Mouse (Mus musculus): ENCODE results near the gene Nup43. TPM values are rescaled to one million over a fixed set of nuclear protein-coding genes. Genes with fewer than 3 reads are reported as not detected.
"Not testable (repeated sequence)": the region's sequence is repeated elsewhere in the genome, so short reads cannot be mapped to it uniquely, and the experiment has no call there.

The Nup43 gene
- polyA plus RNA-seq (2015; fragmentation: Nextera tagmentation; extraction: Ambion mirVana), result 31.1 and 32.0 TPM in 2 replicates

GRCm38 (mm10) chr10:7667342-7667802 lies at the start of gene Nup43:
Gene Nup43 (plus strand): TSS chr10:7667503.
- peaks cover 18% of the 10 kb centered on the region for H3K4me1 ChIP-seq (replicated peaks)
- WGBS, result under 1% methylated on average over 24 of the region's 24 CpGs

GRCm38 (mm10) chr10:7617556-7617955 lies 49.7 kb upstream of the Nup43 start:
- not testable (repeated sequence) for H3K9ac ChIP-seq; ATAC-seq (ENCODE audit: low FRiP score, low read depth); H3K27me3 ChIP-seq; H3K4me2 ChIP-seq; H3K4me1 ChIP-seq (replicated peaks); H3K27ac ChIP-seq (replicated peaks); H3K4me3 ChIP-seq; H3K9me3 ChIP-seq
- H3K36me3 ChIP-seq, result peaks cover 16% of the 10 kb centered on the region
- WGBS, result 35% methylated on average over 3 of the region's 3 CpGs

More at GRCm38 (mm10) chr10:7667342-7667802, at the start of gene Nup43:
- Histone ChIP-seq H3K4me3 (peak within 1 kb of the TSS; percentile 62), H3K9ac (peak within 1 kb of the TSS; percentile 50), H3K9me3 (no peaks in the 10 kb centered on the region), H3K4me2 (peak within 1 kb of the TSS; percentile 59), H3K36me3 (peaks cover 12% of the 10 kb centered on the region; the same call in 1 of the 2 replicates), H3K27me3 (no peaks in the 10 kb centered on the region), H3K27ac (replicated peaks) (peak within 1 kb of the TSS; percentile 71)
- ATAC-seq (ENCODE audit: low FRiP score, low read depth), result peak; percentile 89

- H3K9me3 ChIP-seq, result peaks cover 2% of the 10 kb centered on the region; the same call in 1 of the 2 replicates
- H3K4me2 ChIP-seq, result no peak overlapping the region
- H3K36me3 ChIP-seq, result peaks cover 27% of the 10 kb centered on the region
- H3K4me3 ChIP-seq, result no peak overlapping the region
- 0 out of 2 replicates have a peak, but pooled peaks have one; percentile 48 for ATAC-seq (ENCODE audit: low FRiP score, low read depth)
- no peak overlapping the region for H3K27ac ChIP-seq (replicated peaks)
- no peak overlapping the region for H3K9ac ChIP-seq
- WGBS, result 81% methylated on average over 5 of the region's 5 CpGs
- H3K4me1 ChIP-seq (replicated peaks), result no peaks in the 10 kb centered on the region
- no peaks in the 10 kb centered on the region for H3K27me3 ChIP-seq
These were observed 47.5 kb upstream of the Nup43 start for GRCm38 (mm10) chr10:7619821-7620241.

- no peaks in the 10 kb centered on the region for H3K4me1 ChIP-seq (replicated peaks)
- H3K36me3 ChIP-seq, result peaks cover 26% of the 10 kb centered on the region
- H3K9me3 ChIP-seq, result no peaks in the 10 kb centered on the region
- H3K9ac ChIP-seq, result no peak overlapping the region
- no peak overlapping the region for H3K4me3 ChIP-seq
- H3K27me3 ChIP-seq, result no peaks in the 10 kb centered on the region
- H3K4me2 ChIP-seq, result no peak overlapping the region
- no peak overlapping the region for H3K27ac ChIP-seq (replicated peaks)
- no peak for ATAC-seq (ENCODE audit: low FRiP score, low read depth)
- WGBS, result 73% methylated on average over 5 of the region's 5 CpGs
These were observed 46.6 kb upstream of the Nup43 start for GRCm38 (mm10) chr10:7620723-7621122.

GRCm38 (mm10) chr10:7622378-7622777 lies 44.9 kb upstream of the Nup43 start:
- Histone ChIP-seq H3K27ac (replicated peaks) (no peak overlapping the region), H3K4me1 (replicated peaks) (no peaks in the 10 kb centered on the region), H3K4me2 (no peak overlapping the region), H3K9me3 (no peaks in the 10 kb centered on the region), H3K27me3 (no peaks in the 10 kb centered on the region), H3K36me3 (peaks cover 25% of the 10 kb centered on the region), H3K4me3 (no peak overlapping the region), H3K9ac (no peak overlapping the region)
- no peak for ATAC-seq (ENCODE audit: low FRiP score, low read depth)
- WGBS, result 97% methylated on average over 3 of the region's 3 CpGs

GRCm38 (mm10) chr10:7623861-7624518 lies 43.3 kb upstream of the Nup43 start:
- H3K4me2 ChIP-seq, result no peak overlapping the region
- no peak for ATAC-seq (ENCODE audit: low FRiP score, low read depth)
- H3K4me1 ChIP-seq (replicated peaks), result no peaks in the 10 kb centered on the region
- peaks cover 33% of the 10 kb centered on the region for H3K36me3 ChIP-seq
- no peak overlapping the region for H3K9ac ChIP-seq
- no peaks in the 10 kb centered on the region for H3K27me3 ChIP-seq
- H3K27ac ChIP-seq (replicated peaks), result no peak overlapping the region
- 94% methylated on average over 3 of the region's 3 CpGs for WGBS
- no peak overlapping the region for H3K4me3 ChIP-seq
- no peaks in the 10 kb centered on the region for H3K9me3 ChIP-seq

GRCm38 (mm10) chr10:7629092-7629491 lies 38.2 kb upstream of the Nup43 start:
- Histone ChIP-seq H3K36me3 (peaks cover 45% of the 10 kb centered on the region), H3K9me3 (no peaks in the 10 kb centered on the region), H3K27me3 (no peaks in the 10 kb centered on the region), H3K4me2 (no peak overlapping the region), H3K4me1 (replicated peaks) (no peaks in the 10 kb centered on the region), H3K9ac (no peak overlapping the region), H3K27ac (replicated peaks) (no peak overlapping the region), H3K4me3 (no peak overlapping the region)
- ATAC-seq (ENCODE audit: low FRiP score, low read depth), result no peak
- WGBS, result 95% methylated on average over 4 of the region's 4 CpGs

- Histone ChIP-seq H3K9me3 (no peaks in the 10 kb centered on the region), H3K27me3 (no peaks in the 10 kb centered on the region), H3K27ac (replicated peaks) (no peak overlapping the region), H3K9ac (no peak overlapping the region), H3K4me3 (no peak overlapping the region), H3K36me3 (peaks cover 38% of the 10 kb centered on the region), H3K4me1 (replicated peaks) (no peaks in the 10 kb centered on the region), H3K4me2 (no peak overlapping the region)
- WGBS, result 94% methylated on average over 5 of the region's 5 CpGs
- ATAC-seq (ENCODE audit: low FRiP score, low read depth), result no peak
These were observed 37.0 kb upstream of the Nup43 start for GRCm38 (mm10) chr10:7630286-7630685.

GRCm38 (mm10) chr10:7630951-7631720 lies 36.2 kb upstream of the Nup43 start:
- Histone ChIP-seq H3K4me2 (no peak overlapping the region), H3K27me3 (no peaks in the 10 kb centered on the region), H3K4me3 (no peak overlapping the region), H3K9ac (no peak overlapping the region), H3K27ac (replicated peaks) (no peak overlapping the region), H3K9me3 (no peaks in the 10 kb centered on the region), H3K36me3 (peaks cover 38% of the 10 kb centered on the region), H3K4me1 (replicated peaks) (no peaks in the 10 kb centered on the region)
- no peak for ATAC-seq (ENCODE audit: low FRiP score, low read depth)
- 73% methylated on average over 16 of the region's 16 CpGs for WGBS

GRCm38 (mm10) chr10:7640366-7640765 lies 26.9 kb upstream of the Nup43 start:
- 95% methylated on average over 12 of the region's 12 CpGs for WGBS
- Histone ChIP-seq H3K4me1 (replicated peaks) (no peaks in the 10 kb centered on the region), H3K27ac (replicated peaks) (no peak overlapping the region)

GRCm38 (mm10) chr10:7645911-7646310 lies 21.4 kb upstream of the Nup43 start:
- Histone ChIP-seq H3K9me3 (no peaks in the 10 kb centered on the region), H3K4me3 (no peak overlapping the region), H3K36me3 (peaks cover 57% of the 10 kb centered on the region), H3K9ac (no peak overlapping the region), H3K27me3 (no peaks in the 10 kb centered on the region), H3K27ac (replicated peaks) (no peak overlapping the region), H3K4me1 (replicated peaks) (no peaks in the 10 kb centered on the region), H3K4me2 (no peak overlapping the region)
- ATAC-seq (ENCODE audit: low FRiP score, low read depth), result no peak
- WGBS, result 84% methylated on average over 2 of the region's 2 CpGs

More at GRCm38 (mm10) chr10:7640366-7640765, 26.9 kb upstream of the Nup43 start:
- Histone ChIP-seq H3K27me3 (no peaks in the 10 kb centered on the region), H3K9ac (no peak overlapping the region), H3K9me3 (no peaks in the 10 kb centered on the region), H3K36me3 (peaks cover 70% of the 10 kb centered on the region), H3K4me2 (no peak overlapping the region), H3K4me3 (no peak overlapping the region)
- ATAC-seq (ENCODE audit: low FRiP score, low read depth), result no peak

- no peaks in the 10 kb centered on the region for H3K4me1 ChIP-seq (replicated peaks)
- peaks cover 34% of the 10 kb centered on the region for H3K36me3 ChIP-seq
- no peak for ATAC-seq (ENCODE audit: low FRiP score, low read depth)
- H3K27ac ChIP-seq (replicated peaks), result no peak overlapping the region
- WGBS, result 90% methylated on average over 4 of the region's 4 CpGs
- H3K9ac ChIP-seq, result no peak overlapping the region
- no peak overlapping the region for H3K4me3 ChIP-seq
- no peaks in the 10 kb centered on the region for H3K9me3 ChIP-seq
- no peaks in the 10 kb centered on the region for H3K27me3 ChIP-seq
- H3K4me2 ChIP-seq, result no peak overlapping the region
These were observed 18.2 kb upstream of the Nup43 start for GRCm38 (mm10) chr10:7649059-7649458.

Data from hindbrain, embryonic 15.5 days (tissue).